ENCODE assay signal across 17 mouse cellular contexts in the genomic region with DNA sequence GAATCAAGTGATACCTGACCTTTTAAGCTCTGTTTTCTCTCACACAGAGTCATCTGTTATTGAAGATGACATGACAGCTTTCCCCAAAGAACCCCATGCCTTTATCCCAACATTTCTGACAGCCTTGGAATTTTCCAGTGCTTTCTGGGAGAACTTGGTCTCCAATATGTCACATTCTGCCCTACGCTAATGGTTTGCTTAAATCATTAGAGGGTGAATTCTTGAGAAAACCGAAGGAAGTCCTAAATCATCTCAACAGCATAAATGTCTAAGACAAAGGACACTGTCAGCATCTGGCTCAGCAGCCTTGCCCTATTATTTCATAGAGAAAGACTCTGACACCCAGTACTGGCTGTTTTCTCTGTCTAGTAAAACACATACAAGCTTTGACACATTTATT. TPM values are rescaled to one million over a fixed set of nuclear protein-coding genes. Genes with fewer than 3 reads are reported as not detected.
DNase-seq lines count a peak whose midpoint lies in the region.
"Had no signal": no experiment of that assay in that cellular context is flagged by ENCODE, and none has a peak within 500 bp of the region (broad histone marks: within the 10 kb centered on the region; RNA-seq: fewer than 3 reads in every experiment).

No protein-coding gene starts in this region.

- intact Hi-C loops in heart, postnatal 14 days (cut with DNase I): no loop called here

- peak; percentile 15 for DNase-seq in embryo, embryonic 11 days
- DNase-seq in embryo, embryonic 10 days (ENCODE audit: low spot score): no peak
- peak; percentile 48 for DNase-seq in kidney, adult 9 months
- DNase-seq in kidney, postnatal 36 days: no peak
- peak; percentile 17 for DNase-seq in 3T3-L1 (ENCODE audit: low read depth, low spot score)
- peak; percentile 50 for DNase-seq in kidney, postnatal 14 days
- no peak for DNase-seq in heart, postnatal 14 days
- DNase-seq: adrenal gland, adult 2 months; adrenal gland, postnatal 14 days; B cell, adult 2 months; cerebellum, adult 11 months; cerebellum, adult 2 months; cerebellum, adult 9-11 months; cerebellum, postnatal 25 days; gastrocnemius, postnatal 10 days; gastrocnemius, postnatal 36 days; heart, adult 2 months had no signal

RNA-seq across cellular contexts. Expression of a gene that starts 11.5 kb away (rescaled TPM):
- total RNA-seq in heart, postnatal 14 days (2021): 10 to 100 TPM; 30.3 to 32.8 TPM

Comparison
In these comparisons a context has a peak if more than half of its experiments do, and no peak if none do; other contexts are left out.
1. DNase-seq: peak in embryo, embryonic 11 days (single experiment), kidney, adult 9 months (single experiment), 3T3-L1 (single experiment) and kidney, postnatal 14 days (single experiment); none in embryo, embryonic 10 days (single experiment), kidney, postnatal 36 days (0 of 2) and heart, postnatal 14 days (0 of 2).